Comparison of ENCODE assay signal across 8 mouse cellular contexts in genomic region chr6:3200586-3200985, GRCm38 (mm10).
DNase-seq lines count a peak whose midpoint lies in the region; ATAC-seq lines count a peak whose summit lies in the region.
"Not testable (repeated sequence)": the region's sequence is repeated elsewhere in the genome, so short reads cannot be mapped to it uniquely, and the experiment has no call there.

No protein-coding gene starts in this region.

- peak; percentile 66 for DNase-seq in WW6 (ENCODE audit: low read depth, low spot score)
- DNase-seq in cerebellum, adult 9-11 months, result peak; percentile 16
- DNase-seq in gastrocnemius, adult 18-20 months (ENCODE audit: low spot score), result peak; percentile 64
- peak; percentile 85 for DNase-seq in induced T-regulatory cell, adult 2 months (ENCODE audit: low read depth)
- DNase-seq in left cerebral cortex, postnatal 36 days (ENCODE audit: low spot score in 2 of 2), result peak; percentile 46 to 60
- DNase-seq in midbrain, embryonic 14.5 days, result peak; percentile 69
- DNase-seq in spleen, postnatal 10 days (ENCODE audit: low spot score in 2 of 2), result peak; percentile 73 to 86
- peak; percentile 47 to 60 for DNase-seq in urinary bladder, postnatal 36 days (ENCODE audit: low spot score in 2 of 2)

- H3K9me3 ChIP-seq in midbrain, embryonic 14.5 days (ENCODE audit: control insufficient read depth, low read length), result not testable (repeated sequence)

- intact Hi-C loops in left cerebral cortex, postnatal 36 days (cut with DNase I), result not testable (repeated sequence)

- H3K4me1 ChIP-seq in midbrain, embryonic 14.5 days (ENCODE audit: control insufficient read depth, insufficient read depth, low read length), result not testable (repeated sequence)

- H3K27me3 ChIP-seq in midbrain, embryonic 14.5 days (ENCODE audit: control insufficient read depth, insufficient read depth, low read length), result not testable (repeated sequence)

- not testable (repeated sequence) for H3K4me2 ChIP-seq in midbrain, embryonic 14.5 days (ENCODE audit: low read length)

- ATAC-seq in midbrain, embryonic 14.5 days (ENCODE audit: low FRiP score, low TSS enrichment), result not testable (repeated sequence)

- H3K27ac ChIP-seq in midbrain, embryonic 14.5 days (replicated peaks; ENCODE audit: low read depth, low read length), result not testable (repeated sequence)

- WGBS in midbrain, embryonic 14.5 days, result 86% methylated on average over 18 of the region's 18 CpGs

- not testable (repeated sequence) for H3K36me3 ChIP-seq in midbrain, embryonic 14.5 days (ENCODE audit: control insufficient read depth, insufficient read depth, low read length)

- H3K9ac ChIP-seq in midbrain, embryonic 14.5 days (replicated peaks; ENCODE audit: low read length), result not testable (repeated sequence)

- H3K4me3 ChIP-seq in midbrain, embryonic 14.5 days (replicated peaks; ENCODE audit: low read depth, low read length), result not testable (repeated sequence)

Comparison
In these comparisons a context has a peak if more than half of its experiments do, and no peak if none do; other contexts are left out.
1. DNase-seq: peak in every context shown above with its lines; median percentile 85 in induced T-regulatory cell, adult 2 months; 80 in spleen, postnatal 10 days; 69 in midbrain, embryonic 14.5 days; 66 in WW6; 64 in gastrocnemius, adult 18-20 months; 54 in urinary bladder, postnatal 36 days; 53 in left cerebral cortex, postnatal 36 days; 16 in cerebellum, adult 9-11 months.